Mouse (Mus musculus): Measurements from ENCODE around the gene Slfnl1. TPM values are rescaled to one million over a fixed set of nuclear protein-coding genes. Genes with fewer than 3 reads are reported as not detected.

The Slfnl1 gene
- total and polyA plus RNA-seq, 3 experiments, result 0.31 TPM; not detected in 2

- H3K4me1 ChIP-seq (ENCODE audit: control insufficient read depth, insufficient read depth, low read length), result no peaks in the 10 kb centered on the region
- intact Hi-C loops (cut with DNase I), result loop anchor here (5.0 kb wide), 1 partner anchor 130 kb away; no protein-coding TSS in a partner anchor
- no peak overlapping the region for H3K27ac ChIP-seq
- no peaks in the 10 kb centered on the region for H3K27me3 ChIP-seq (ENCODE audit: control insufficient read depth, insufficient read depth, low read length)
- no peak overlapping the region for H3K4me3 ChIP-seq
- 80% methylated on average over 7 of the region's 7 CpGs for WGBS
- no peaks in the 10 kb centered on the region for H3K79me2 ChIP-seq (replicated peaks; ENCODE audit: control insufficient read depth, insufficient read depth, low read length)
- TF ChIP-seq EP300 (IDR thresholded peaks at IDR 0.05; ENCODE audit: insufficient read depth, low read depth, low read length) (no peak), CTCF (IDR thresholded peaks at IDR 0.05) (no peak), POLR2A (IDR thresholded peaks at IDR 0.05; ENCODE audit: insufficient read depth, low read depth, low read length) (no peak)
- peaks cover 2% of the 10 kb centered on the region for H3K36me3 ChIP-seq (ENCODE audit: control insufficient read depth, insufficient read depth, low read length)
- DNase-seq, result no peak
- H3K9ac ChIP-seq (ENCODE audit: low read depth, low read length), result no peak overlapping the region
Measured at GRCm38 (mm10) chr4:120516907-120517306, 15.1 kb upstream of the Slfnl1 start.

GRCm38 (mm10) chr4:120517335-120517734 is 14.7 kb upstream of the Slfnl1 start:
- intact Hi-C loops (cut with DNase I), result loop anchor here (5.0 kb wide), 1 partner anchor 130 kb away; no protein-coding TSS in a partner anchor
- H3K4me1 ChIP-seq (ENCODE audit: control insufficient read depth, insufficient read depth, low read length), result no peaks in the 10 kb centered on the region
- no peak overlapping the region for H3K27ac ChIP-seq
- peak in 1 of 2 experiments; percentile 10 for DNase-seq
- WGBS, result 55% methylated on average over 4 of the region's 4 CpGs
- H3K79me2 ChIP-seq (replicated peaks; ENCODE audit: control insufficient read depth, insufficient read depth, low read length), result no peaks in the 10 kb centered on the region
- H3K4me3 ChIP-seq, result no peak overlapping the region
- peaks cover 2% of the 10 kb centered on the region for H3K36me3 ChIP-seq (ENCODE audit: control insufficient read depth, insufficient read depth, low read length)
- no peak overlapping the region for H3K9ac ChIP-seq (ENCODE audit: low read depth, low read length)
- TF ChIP-seq EP300 (IDR thresholded peaks at IDR 0.05; ENCODE audit: insufficient read depth, low read depth, low read length) (no peak), POLR2A (IDR thresholded peaks at IDR 0.05; ENCODE audit: insufficient read depth, low read depth, low read length) (no peak), CTCF (IDR thresholded peaks at IDR 0.05) (no peak)
- no peaks in the 10 kb centered on the region for H3K27me3 ChIP-seq (ENCODE audit: control insufficient read depth, insufficient read depth, low read length)

- no peaks in the 10 kb centered on the region for H3K27me3 ChIP-seq (ENCODE audit: control insufficient read depth, insufficient read depth, low read length)
- H3K9ac ChIP-seq (ENCODE audit: low read depth, low read length), result no peak overlapping the region
- 85% methylated on average over 5 of the region's 5 CpGs for WGBS
- TF ChIP-seq POLR2A (IDR thresholded peaks at IDR 0.05; ENCODE audit: insufficient read depth, low read depth, low read length) (no peak), EP300 (IDR thresholded peaks at IDR 0.05; ENCODE audit: insufficient read depth, low read depth, low read length) (no peak), CTCF (IDR thresholded peaks at IDR 0.05) (no peak)
- no peaks in the 10 kb centered on the region for H3K79me2 ChIP-seq (replicated peaks; ENCODE audit: control insufficient read depth, insufficient read depth, low read length)
- no peak overlapping the region for H3K4me3 ChIP-seq
- no peaks in the 10 kb centered on the region; the same call in 1 of the 2 replicates for H3K36me3 ChIP-seq (ENCODE audit: control insufficient read depth, insufficient read depth, low read length)
- H3K27ac ChIP-seq, result no peak overlapping the region
- no peaks in the 10 kb centered on the region for H3K4me1 ChIP-seq (ENCODE audit: control insufficient read depth, insufficient read depth, low read length)
- intact Hi-C loops (cut with DNase I), result no loop called here
- DNase-seq, result no peak
Measured at GRCm38 (mm10) chr4:120521761-120522160, 10.3 kb upstream of the Slfnl1 start.

GRCm38 (mm10) chr4:120522351-120522750 is 9.7 kb upstream of the Slfnl1 start:
- Histone ChIP-seq H3K36me3 (ENCODE audit: control insufficient read depth, insufficient read depth, low read length) (no peaks in the 10 kb centered on the region; the same call in 1 of the 2 replicates), H3K4me3 (no peak overlapping the region), H3K9ac (ENCODE audit: low read depth, low read length) (no peak overlapping the region), H3K4me1 (ENCODE audit: control insufficient read depth, insufficient read depth, low read length) (no peaks in the 10 kb centered on the region), H3K27me3 (ENCODE audit: control insufficient read depth, insufficient read depth, low read length) (no peaks in the 10 kb centered on the region), H3K27ac (no peak overlapping the region), H3K79me2 (replicated peaks; ENCODE audit: control insufficient read depth, insufficient read depth, low read length) (no peaks in the 10 kb centered on the region)
- 79% methylated on average over 4 of the region's 4 CpGs for WGBS
- intact Hi-C loops (cut with DNase I), result no loop called here
- TF ChIP-seq CTCF (IDR thresholded peaks at IDR 0.05) (no peak), POLR2A (IDR thresholded peaks at IDR 0.05; ENCODE audit: insufficient read depth, low read depth, low read length) (no peak), EP300 (IDR thresholded peaks at IDR 0.05; ENCODE audit: insufficient read depth, low read depth, low read length) (no peak)
- DNase-seq, result no peak

GRCm38 (mm10) chr4:120523092-120523491 is 8.9 kb upstream of the Slfnl1 start:
- Histone ChIP-seq H3K36me3 (ENCODE audit: control insufficient read depth, insufficient read depth, low read length) (no peaks in the 10 kb centered on the region; the same call in 1 of the 2 replicates), H3K79me2 (replicated peaks; ENCODE audit: control insufficient read depth, insufficient read depth, low read length) (no peaks in the 10 kb centered on the region), H3K4me1 (ENCODE audit: control insufficient read depth, insufficient read depth, low read length) (no peaks in the 10 kb centered on the region), H3K9ac (ENCODE audit: low read depth, low read length) (no peak overlapping the region), H3K27ac (no peak overlapping the region), H3K27me3 (ENCODE audit: control insufficient read depth, insufficient read depth, low read length) (no peaks in the 10 kb centered on the region), H3K4me3 (no peak overlapping the region)
- no peak for TF ChIP-seq EP300 (IDR thresholded peaks at IDR 0.05; ENCODE audit: insufficient read depth, low read depth, low read length)
- 85% methylated on average over 3 of the region's 3 CpGs for WGBS
- intact Hi-C loops (cut with DNase I), result no loop called here
- DNase-seq, result no peak

- H3K36me3 ChIP-seq (ENCODE audit: control insufficient read depth, insufficient read depth, low read length), result no peaks in the 10 kb centered on the region; the same call in 1 of the 2 replicates
- TF ChIP-seq POLR2A (IDR thresholded peaks at IDR 0.05; ENCODE audit: insufficient read depth, low read depth, low read length) (no peak), CTCF (IDR thresholded peaks at IDR 0.05) (no peak), EP300 (IDR thresholded peaks at IDR 0.05; ENCODE audit: insufficient read depth, low read depth, low read length) (no peak)
- no peak for DNase-seq
- no peaks in the 10 kb centered on the region for H3K79me2 ChIP-seq (replicated peaks; ENCODE audit: control insufficient read depth, insufficient read depth, low read length)
- H3K27ac ChIP-seq, result no peak overlapping the region
- no peak overlapping the region for H3K9ac ChIP-seq (ENCODE audit: low read depth, low read length)
- no peak overlapping the region for H3K4me3 ChIP-seq
- intact Hi-C loops (cut with DNase I), result no loop called here
- no peaks in the 10 kb centered on the region for H3K4me1 ChIP-seq (ENCODE audit: control insufficient read depth, insufficient read depth, low read length)
- WGBS, result 71% methylated on average over 9 of the region's 9 CpGs
- no peaks in the 10 kb centered on the region for H3K27me3 ChIP-seq (ENCODE audit: control insufficient read depth, insufficient read depth, low read length)
Measured at GRCm38 (mm10) chr4:120528171-120528570, 3.9 kb upstream of the Slfnl1 start.
